Mouse (Mus musculus) gonadal fat pad, adult 2 months (tissue): ENCODE data around the gene Ckap5. TPM values are rescaled to one million over a fixed set of nuclear protein-coding genes. Genes with fewer than 3 reads are reported as not detected.

Experiments used
- DNase-seq: peaks from one replicate; pipeline ENCODE4 v3.0.0-alpha.2; 2012; ENCODE audit warnings: low read depth
- polyA plus RNA-seq: library from polyadenylated mRNA; depleted of rRNA; stranded (reverse); fragments of >200 nt; gene quantifications from 2 replicates; pipeline ENCODE4 v1.2.3, GENCODE M21; 2012

The Ckap5 gene
- polyA plus RNA-seq, 1 experiment: 9.7 TPM

DNA sequence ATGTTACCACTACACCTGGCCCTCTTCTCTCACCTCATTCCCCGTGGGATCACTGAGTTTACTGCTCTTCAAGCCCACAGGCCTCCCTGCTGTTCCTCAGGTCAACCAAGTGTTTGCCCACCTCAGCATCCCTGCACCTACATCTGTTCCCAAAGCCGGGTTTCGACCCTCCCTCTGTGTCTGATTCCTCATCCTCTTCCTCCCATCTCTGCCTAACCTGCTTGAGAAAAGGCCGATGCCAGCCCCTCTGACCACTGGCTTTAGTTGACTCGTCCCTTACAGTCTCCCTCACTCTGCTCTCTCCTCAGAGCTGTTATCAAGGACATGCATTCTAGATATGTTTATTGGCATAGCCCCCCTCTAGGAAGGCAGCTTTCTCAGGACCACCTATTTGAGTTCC lies 100.9 kb downstream of the Ckap5 start:
- DNase-seq: no peak

DNA sequence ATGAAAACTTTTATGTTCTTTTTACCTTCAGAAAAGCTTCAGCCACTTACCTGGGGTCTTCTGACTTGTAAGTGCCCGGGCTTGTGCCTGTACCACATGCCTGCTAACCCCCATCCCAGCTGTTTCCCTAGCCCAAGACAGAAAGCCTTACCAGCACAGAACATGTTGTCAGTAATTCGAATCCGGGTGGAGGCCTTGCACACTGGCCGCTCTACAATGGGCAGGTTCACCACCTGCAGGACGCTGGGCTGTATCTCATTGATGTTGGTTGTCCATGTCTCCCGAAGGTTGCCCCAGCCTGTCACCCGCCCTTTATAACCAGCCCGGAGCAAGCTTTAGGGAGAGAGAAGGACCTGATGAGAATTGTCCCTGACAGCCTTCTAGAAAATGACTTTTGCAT lies 101.6 kb downstream of the Ckap5 start:
- DNase-seq: no peak

- DNase-seq: no peak
Observed at GRCm38 (mm10) chr2:91629682-91630081, 103.1 kb downstream of the Ckap5 start.

- no peak for DNase-seq
Observed at GRCm38 (mm10) chr2:91630384-91630783, 103.8 kb downstream of the Ckap5 start.

GRCm38 (mm10) chr2:91631826-91632225 lies 105.3 kb downstream of the Ckap5 start:
- DNase-seq: no peak

GRCm38 (mm10) chr2:91632316-91632715 lies 105.8 kb downstream of the Ckap5 start:
- no peak for DNase-seq

DNA sequence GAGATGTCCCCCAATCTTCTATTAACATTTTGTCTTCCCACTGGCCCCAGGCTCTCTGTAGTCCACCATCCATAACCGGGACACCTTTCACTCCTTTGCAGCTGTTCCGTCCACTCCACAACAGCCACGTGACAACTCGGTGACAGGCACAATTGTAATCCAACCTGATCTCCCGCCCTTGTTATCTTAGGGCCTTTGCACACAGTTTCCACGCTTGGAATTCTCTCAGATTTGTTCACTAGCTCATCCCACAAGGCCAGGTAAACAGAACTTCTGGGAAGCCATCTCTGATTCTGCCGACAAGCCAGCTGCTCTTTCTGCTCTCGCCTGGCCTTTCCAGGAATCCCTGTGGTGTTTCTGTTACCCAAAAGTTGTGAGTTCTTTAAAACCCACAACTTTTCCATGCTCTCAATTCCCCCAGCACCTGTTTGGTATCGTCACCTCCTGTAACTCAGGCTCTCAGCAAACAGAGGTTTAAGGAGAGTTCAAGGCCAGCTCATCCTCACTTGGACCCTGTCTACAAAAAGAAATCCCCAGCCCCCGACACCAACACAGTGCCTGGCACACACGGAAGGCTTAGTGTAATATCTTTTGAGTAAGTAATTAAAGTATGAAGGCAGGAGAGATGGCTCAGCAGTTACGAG lies 106.9 kb downstream of the Ckap5 start:
- no peak for DNase-seq

DNA sequence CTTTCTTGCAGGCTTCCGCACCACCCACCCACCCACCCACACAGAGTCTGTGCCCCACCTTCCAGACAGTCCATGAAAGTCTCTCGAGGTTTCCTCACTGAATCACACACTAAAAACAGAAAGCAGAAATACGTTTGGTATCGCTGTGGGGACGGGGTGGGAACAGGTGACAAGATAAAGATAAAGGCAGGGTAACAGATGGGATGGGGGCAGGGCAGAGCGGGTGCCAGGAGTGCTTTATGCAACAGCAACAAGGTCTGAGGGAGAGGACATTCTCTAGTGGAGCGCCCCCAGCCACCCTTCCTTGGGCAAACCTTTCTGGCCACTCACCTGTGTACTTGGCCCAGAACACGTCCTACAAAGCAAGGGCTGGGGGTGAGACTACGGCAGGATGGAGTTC lies 108.3 kb downstream of the Ckap5 start:
- DNase-seq: no peak

- no peak for DNase-seq
Observed at GRCm38 (mm10) chr2:91635486-91635885, 108.9 kb downstream of the Ckap5 start.

GRCm38 (mm10) chr2:91636229-91636628 lies 109.7 kb downstream of the Ckap5 start, which contains the start of gene F2:
TSS of gene F2 (minus strand) at chr2:91636414.
- no peak for DNase-seq

GRCm38 (mm10) chr2:91636727-91637338 lies 110.3 kb downstream of the Ckap5 start:
- DNase-seq: no peak

DNA sequence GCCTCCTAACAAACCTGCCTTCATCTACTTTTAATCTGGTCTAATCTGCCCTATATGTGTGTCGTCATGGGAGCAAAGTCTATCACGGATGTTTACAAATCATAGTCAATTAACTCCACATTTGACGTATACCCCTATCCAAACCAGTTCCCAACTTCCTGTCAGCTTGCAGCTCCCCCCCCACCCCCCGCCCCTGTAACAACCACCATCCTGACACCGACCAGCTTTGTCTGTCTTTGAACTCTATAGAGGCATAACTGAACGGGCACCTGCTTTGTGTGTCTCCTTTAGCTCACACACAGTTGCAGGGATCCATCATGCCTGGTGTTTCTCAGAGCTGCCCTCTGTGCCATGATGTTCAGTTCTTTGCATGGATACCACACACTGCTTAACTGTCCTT lies 112.4 kb downstream of the Ckap5 start:
- DNase-seq: no peak

DNA sequence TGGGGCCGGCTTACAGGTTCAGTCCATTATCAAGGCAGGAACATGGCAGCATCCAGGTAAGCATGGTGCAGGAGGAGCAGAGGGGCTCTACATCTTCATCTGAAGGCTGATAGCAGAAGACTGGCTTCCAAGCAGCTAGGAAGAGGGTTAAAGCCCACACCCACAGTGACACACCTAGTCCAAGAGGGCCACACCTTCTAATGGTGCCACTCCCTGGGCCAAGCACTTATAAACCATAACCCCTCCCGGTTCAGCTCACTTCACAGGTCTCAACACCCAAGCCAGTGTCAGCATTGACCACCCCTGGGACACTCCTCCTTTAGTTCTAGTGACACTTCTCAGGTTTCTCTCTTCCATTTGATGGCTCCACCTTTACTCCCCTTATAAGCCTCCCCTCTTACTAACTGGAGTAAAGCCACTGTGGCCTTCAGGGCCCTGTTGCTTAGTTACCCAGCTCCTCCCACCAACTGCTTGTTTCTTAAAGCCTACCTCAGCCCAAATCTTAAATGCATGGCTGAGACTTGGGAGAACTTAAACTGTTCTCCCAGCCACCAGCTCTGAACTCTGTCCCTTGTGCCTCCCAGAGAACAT lies 116.4 kb downstream of the Ckap5 start:
- no peak for DNase-seq

GRCm38 (mm10) chr2:91644021-91644420 lies 117.5 kb downstream of the Ckap5 start:
- no peak for DNase-seq

DNA sequence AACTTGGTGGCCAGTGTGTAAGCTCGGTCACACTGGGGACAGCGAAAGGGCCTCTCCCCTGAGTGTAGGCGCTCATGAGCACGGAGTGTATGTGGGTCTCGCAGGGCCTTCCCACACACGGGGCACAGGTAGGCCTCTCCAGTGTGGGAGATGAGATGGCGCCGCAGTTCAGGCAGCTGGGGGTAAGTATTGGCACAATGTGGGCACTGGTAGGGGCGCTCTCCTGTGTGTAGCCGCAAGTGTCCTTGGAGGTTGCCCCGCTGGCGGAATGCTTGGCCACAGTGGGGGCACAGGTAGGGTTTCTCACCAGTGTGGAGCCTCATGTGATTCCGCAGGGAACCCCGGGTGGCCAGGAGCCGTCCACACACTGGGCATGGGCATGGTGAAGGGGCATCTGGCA lies 118.8 kb downstream of the Ckap5 start:
- no peak for DNase-seq

GRCm38 (mm10) chr2:91645811-91646210 lies 119.2 kb downstream of the Ckap5 start:
- DNase-seq: no peak

GRCm38 (mm10) chr2:91646733-91647132 lies 120.2 kb downstream of the Ckap5 start:
- no peak for DNase-seq

DNA sequence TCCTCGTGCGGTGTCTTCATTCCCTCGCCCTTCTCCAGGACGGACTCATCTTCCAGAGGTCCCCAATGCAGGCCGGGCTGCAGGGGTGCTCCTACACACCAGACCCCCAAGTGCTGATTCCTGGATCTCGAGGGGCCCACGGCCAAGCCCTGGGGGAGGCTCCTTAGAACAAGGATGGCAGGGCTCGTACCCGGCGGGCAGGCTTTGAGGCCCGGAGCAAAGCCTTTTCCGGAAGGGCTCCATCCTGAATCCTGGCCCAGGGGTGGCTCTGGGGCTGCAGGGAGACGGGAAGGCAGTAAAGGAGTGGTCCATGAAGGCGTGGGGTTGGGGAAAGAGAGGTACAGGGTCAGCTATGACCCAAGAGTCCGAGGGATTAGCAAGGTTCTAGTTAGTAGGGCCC lies 122.6 kb downstream of the Ckap5 start:
- no peak for DNase-seq

DNA sequence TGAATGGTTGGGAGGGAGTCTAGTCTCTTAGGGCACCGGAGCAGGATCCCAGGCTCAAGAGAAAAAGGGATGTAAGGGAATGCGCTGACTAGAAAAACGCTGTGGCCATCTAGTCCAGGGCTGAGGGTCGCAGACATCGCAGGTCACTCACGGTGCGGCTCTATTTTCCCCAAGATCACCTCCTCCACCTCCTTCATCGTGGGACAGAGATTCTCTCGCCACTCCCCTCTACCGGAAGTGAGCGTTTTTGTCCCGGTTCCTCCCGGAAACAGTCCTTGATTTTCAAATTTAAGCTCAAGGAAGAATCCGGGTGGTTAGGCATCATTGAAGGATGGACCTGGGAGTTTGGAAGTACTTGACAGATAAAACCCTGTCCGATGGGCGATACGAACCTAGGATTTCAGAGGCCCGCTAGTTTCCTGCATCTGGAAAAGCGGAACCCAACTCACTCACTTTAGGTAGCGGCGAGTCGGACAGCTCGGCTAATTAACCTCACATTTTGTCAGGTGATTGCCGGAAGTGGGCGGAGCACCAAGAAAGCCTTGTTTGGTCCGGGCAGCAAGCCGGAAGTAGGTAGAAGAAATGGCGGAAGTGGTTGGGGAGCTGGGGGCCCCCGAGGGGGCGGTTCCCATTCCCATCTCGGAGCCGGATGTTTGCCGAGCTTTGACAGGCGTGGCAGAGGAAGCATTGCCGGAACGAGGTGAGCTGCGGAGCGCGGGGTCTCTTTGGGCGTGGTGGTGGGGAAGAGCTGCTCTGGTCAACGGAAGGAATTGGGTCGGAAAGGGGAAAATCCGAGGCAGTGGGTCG lies 123.2 kb downstream of the Ckap5 start, which contains the start of the genes Zfp408 and Arhgap1:
TSS of gene Zfp408 (minus strand) at position 239 of the 807 bp plus-strand sequence.
TSS of gene Arhgap1 (plus strand) at position 308 of the 807 bp plus-strand sequence.
- DNase-seq: peak; percentile 86

DNA sequence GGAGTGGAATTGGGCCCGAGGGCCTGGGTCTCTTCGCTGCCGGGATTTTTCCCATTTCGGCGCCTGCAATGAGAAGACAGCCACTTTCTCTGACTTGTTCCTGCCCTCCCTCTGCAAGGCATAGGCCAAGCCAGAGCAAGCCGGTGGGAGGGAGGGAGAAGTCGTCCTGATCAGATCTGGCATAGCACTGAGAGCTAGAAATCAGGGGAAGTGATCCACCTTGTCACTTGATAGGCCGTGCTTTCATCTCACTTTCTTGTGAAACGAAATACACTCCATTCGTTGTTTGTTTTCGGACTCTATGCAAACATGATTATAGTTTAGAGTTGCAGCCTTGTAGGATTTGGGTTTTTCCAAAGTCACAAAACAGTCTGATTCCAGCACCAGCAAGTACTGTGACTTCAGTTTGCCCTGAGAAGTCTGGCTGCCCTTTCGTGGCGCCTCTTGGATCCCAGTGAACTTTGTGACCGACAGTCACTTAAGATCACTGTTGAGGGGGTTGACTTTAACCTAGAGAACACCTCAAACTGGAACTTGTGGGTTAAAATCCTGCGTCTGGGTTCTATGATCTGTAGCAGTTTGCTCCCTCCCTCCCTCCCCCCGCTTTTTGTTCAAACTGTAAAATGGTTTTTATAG lies 123.9 kb downstream of the Ckap5 start:
- no peak for DNase-seq

DNA sequence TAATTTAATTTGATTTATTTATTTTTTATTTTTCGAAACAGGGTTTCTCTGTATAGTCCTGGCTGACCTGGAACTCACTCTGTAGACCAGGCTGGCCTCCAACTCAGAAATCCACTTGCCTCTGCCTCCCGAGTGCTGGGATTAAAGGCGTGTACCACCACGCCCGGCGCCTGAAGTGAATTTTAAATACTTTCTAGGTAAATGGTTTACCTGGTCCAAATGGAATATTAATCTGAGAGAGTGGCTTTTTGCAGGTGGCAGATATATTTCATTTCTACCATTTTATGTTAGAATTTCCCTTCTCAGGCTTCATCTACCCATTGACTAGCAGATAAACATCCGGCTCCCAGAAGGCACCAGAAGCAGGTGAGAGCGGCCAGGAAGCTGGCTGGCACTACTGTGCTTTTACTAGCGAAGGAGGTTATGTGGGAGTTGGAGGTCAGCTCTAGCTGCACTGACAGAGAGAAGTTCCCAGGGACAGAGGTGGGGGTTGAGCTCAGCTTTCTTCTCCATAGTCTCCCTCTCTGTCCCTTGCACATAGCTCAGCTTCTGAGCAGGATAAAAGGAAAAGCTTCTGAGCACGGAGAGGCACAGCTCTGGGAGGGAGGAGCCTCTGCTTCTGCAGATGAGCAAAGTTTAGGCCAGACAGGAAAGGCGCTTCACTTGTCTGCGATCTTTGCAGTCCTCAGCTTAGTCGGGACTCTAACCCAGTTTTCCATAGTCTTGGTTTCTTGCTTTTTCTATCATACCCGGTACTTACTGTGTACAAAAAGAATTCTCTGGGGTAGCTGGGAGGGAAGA lies 125.1 kb downstream of the Ckap5 start:
- no peak for DNase-seq
